Mouse (Mus musculus): Measurements from ENCODE around the gene A730071L15Rik. TPM values are rescaled to one million over a fixed set of nuclear protein-coding genes. Genes with fewer than 3 reads are reported as not detected.

The A730071L15Rik gene
- polyA plus RNA-seq, 1 experiment from 2014 or later = 0.41 TPM

DNA sequence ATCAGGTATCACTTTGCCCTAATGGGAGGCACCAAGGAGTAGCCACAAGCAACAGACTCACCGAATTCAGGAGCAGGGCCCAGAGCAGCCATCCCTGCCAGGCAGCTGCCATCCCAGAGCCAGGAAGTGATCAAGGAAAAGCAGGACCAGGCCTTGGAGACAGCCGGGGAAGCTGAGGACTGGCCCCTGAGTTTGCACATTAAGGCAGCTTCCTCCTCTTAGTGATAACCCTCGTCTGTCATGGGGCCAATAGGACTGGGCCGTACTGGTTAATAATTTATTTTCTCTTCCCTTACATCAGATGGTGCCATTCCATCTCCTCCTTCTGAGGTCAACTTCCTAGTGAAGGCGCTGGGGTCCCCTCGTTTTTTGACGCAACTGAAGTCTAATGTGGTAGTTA lies 30.2 kb downstream of the A730071L15Rik start, which contains the start of gene Npc1l1:
Npc1l1 (minus strand) TSS at position 132 of the 400 bp plus-strand sequence.
- H3K4me1 ChIP-seq (ENCODE audit: control insufficient read depth, insufficient read depth, low read length) = no peaks in the 10 kb centered on the region
- no peak within 1 kb of the TSS for H3K4me2 ChIP-seq
- H3K9me3 ChIP-seq (ENCODE audit: control insufficient read depth, low read length) = no peaks in the 10 kb centered on the region
- H3K36me3 ChIP-seq (ENCODE audit: control insufficient read depth, insufficient read depth, low read length) = no peaks in the 10 kb centered on the region
- no peak for DNase-seq (ENCODE audit: low spot score, missing footprints)
- H3K9ac ChIP-seq (ENCODE audit: low read length) = no peak within 1 kb of the TSS
- WGBS = 91% methylated on average over 7 of the region's 7 CpGs
- H3K27ac ChIP-seq (ENCODE audit: low read depth, low read length) = no peak within 1 kb of the TSS
- no peak within 1 kb of the TSS for H3K4me3 ChIP-seq (ENCODE audit: low read depth, low read length)
- no peak for ATAC-seq (ENCODE audit: low FRiP score)
- H3K27me3 ChIP-seq (ENCODE audit: control insufficient read depth, insufficient read depth, low read length) = no peaks in the 10 kb centered on the region

DNA sequence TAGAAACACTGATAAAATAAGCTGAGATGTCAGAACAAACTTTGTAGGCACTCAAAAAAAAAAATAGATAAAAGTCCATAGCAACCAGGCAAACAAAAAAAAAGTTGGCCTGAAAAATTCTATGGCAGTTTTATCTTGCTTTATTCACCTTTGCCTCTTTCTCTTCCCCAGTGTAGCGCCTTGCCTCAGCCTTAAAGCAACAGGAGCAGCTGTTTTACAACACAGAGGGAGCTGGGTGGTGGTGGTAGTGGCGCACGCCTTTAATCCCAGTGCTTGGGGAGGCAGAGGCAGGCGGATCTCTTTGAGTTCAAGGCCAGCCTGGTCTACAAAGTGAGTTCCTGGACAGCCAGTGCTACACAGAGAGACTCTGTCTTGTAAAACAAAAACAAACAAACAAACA lies 33.2 kb downstream of the A730071L15Rik start:
- Histone ChIP-seq H3K27me3 (ENCODE audit: control insufficient read depth, insufficient read depth, low read length) (no peaks in the 10 kb centered on the region), H3K9ac (ENCODE audit: low read length) (no peak overlapping the region), H3K9me3 (ENCODE audit: control insufficient read depth, low read length) (peaks cover under 1% of the 10 kb centered on the region; the same call in 1 of the 2 replicates), H3K4me2 (no peak overlapping the region), H3K27ac (ENCODE audit: low read depth, low read length) (no peak overlapping the region), H3K4me1 (ENCODE audit: control insufficient read depth, insufficient read depth, low read length) (no peaks in the 10 kb centered on the region), H3K4me3 (ENCODE audit: low read depth, low read length) (no peak overlapping the region), H3K36me3 (ENCODE audit: control insufficient read depth, insufficient read depth, low read length) (no peaks in the 10 kb centered on the region)
- WGBS = 89% methylated on average over 4 of the region's 4 CpGs
- DNase-seq (ENCODE audit: low spot score, missing footprints) (no peak), ATAC-seq (ENCODE audit: low FRiP score) (no peak)

DNA sequence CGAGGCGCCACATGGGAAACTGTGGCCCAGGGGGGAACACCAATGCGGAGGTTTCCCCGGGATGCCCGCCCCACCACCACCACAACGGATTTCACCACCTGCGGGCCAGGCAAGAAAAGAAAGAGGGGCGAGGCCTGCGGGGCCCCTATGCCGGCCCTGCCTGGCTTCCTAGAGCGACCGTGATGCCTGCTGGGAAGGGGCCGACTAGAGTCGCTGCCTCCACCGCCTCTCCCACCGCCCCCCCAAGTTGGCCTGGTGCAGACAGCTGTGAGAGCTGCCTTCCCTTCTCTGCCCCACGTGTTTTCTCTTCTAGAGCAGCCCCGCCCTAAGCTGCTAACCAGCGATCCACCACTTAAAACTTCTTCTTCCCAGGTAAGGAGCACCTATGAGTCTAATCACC lies 44.9 kb downstream of the A730071L15Rik start:
- Histone ChIP-seq H3K9ac (ENCODE audit: low read length) (no peak overlapping the region), H3K9me3 (ENCODE audit: control insufficient read depth, low read length) (no peaks in the 10 kb centered on the region), H3K4me3 (ENCODE audit: low read depth, low read length) (no peak overlapping the region), H3K4me1 (ENCODE audit: control insufficient read depth, insufficient read depth, low read length) (no peaks in the 10 kb centered on the region), H3K27ac (ENCODE audit: low read depth, low read length) (no peak overlapping the region), H3K36me3 (ENCODE audit: control insufficient read depth, insufficient read depth, low read length) (no peaks in the 10 kb centered on the region), H3K27me3 (ENCODE audit: control insufficient read depth, insufficient read depth, low read length) (no peaks in the 10 kb centered on the region; the same call in 1 of the 2 replicates), H3K4me2 (no peak overlapping the region)
- DNase-seq (ENCODE audit: low spot score, missing footprints) (no peak), ATAC-seq (ENCODE audit: low FRiP score) (no peak)
- WGBS = 43% methylated on average over 19 of the region's 19 CpGs

Other genes starting within 250 kb of the A730071L15Rik start
- gene Gck, start 249.9 kb upstream of the A730071L15Rik start, polyA plus RNA-seq (2014; fragmentation: Nextera tagmentation; extraction: Ambion mirVana) = 1.5 and 1.8 TPM in 2 replicates
- gene Ykt6, start 244.3 kb upstream of the A730071L15Rik start, polyA plus RNA-seq (2014; fragmentation: Nextera tagmentation; extraction: Ambion mirVana) = 27.2 and 29.4 TPM in 2 replicates
- 2.4 and 2.5 TPM in 2 replicates for gene Camk2b, start 133.7 kb upstream of the A730071L15Rik start, polyA plus RNA-seq (2014; fragmentation: Nextera tagmentation; extraction: Ambion mirVana)
- gene Nudcd3, start 386 bp downstream of the A730071L15Rik start, polyA plus RNA-seq (2014; fragmentation: Nextera tagmentation; extraction: Ambion mirVana) = 41.4 and 46.8 TPM in 2 replicates
- gene Npc1l1, start 30.1 kb downstream of the A730071L15Rik start, polyA plus RNA-seq (2014; fragmentation: Nextera tagmentation; extraction: Ambion mirVana) = not detected in 2 replicates
- 98.8 and 104 TPM in 2 replicates for gene Ddx56, start 67.7 kb downstream of the A730071L15Rik start, polyA plus RNA-seq (2014; fragmentation: Nextera tagmentation; extraction: Ambion mirVana)
- gene Tmed4, start 74.8 kb downstream of the A730071L15Rik start, polyA plus RNA-seq (2014; fragmentation: Nextera tagmentation; extraction: Ambion mirVana) = 148 and 161 TPM in 2 replicates
- gene Ogdh, start 91.6 kb downstream of the A730071L15Rik start, polyA plus RNA-seq (2014; fragmentation: Nextera tagmentation; extraction: Ambion mirVana) = 80.4 and 81.3 TPM in 2 replicates
- 13.3 and 16.4 TPM in 2 replicates for gene Zmiz2, start 189.0 kb downstream of the A730071L15Rik start, polyA plus RNA-seq (2014; fragmentation: Nextera tagmentation; extraction: Ambion mirVana)
- gene Ppia, start 215.4 kb downstream of the A730071L15Rik start, polyA plus RNA-seq (2014; fragmentation: Nextera tagmentation; extraction: Ambion mirVana) = 5,393 and 5,428 TPM in 2 replicates
- 966 and 1,015 TPM in 2 replicates for gene H2afv, start 244.4 kb downstream of the A730071L15Rik start, polyA plus RNA-seq (2014; fragmentation: Nextera tagmentation; extraction: Ambion mirVana)